ENCODE assay signal across 21 mouse cellular contexts in genomic region chr12:90469754-90470153, GRCm38 (mm10).
DNase-seq lines count a peak whose midpoint lies in the region; ATAC-seq and TF ChIP-seq lines count a peak whose summit lies in the region.
"Had no signal": no experiment of that assay in that cellular context is flagged by ENCODE, and none has a peak within 500 bp of the region (broad histone marks: within the 10 kb centered on the region; RNA-seq: fewer than 3 reads in every experiment).

No protein-coding gene starts in this region.

- H3K9me3 ChIP-seq in kidney, embryonic 15.5 days (replicated peaks) = no peaks in the 10 kb centered on the region
- H3K9me3 ChIP-seq in kidney, postnatal 0 days (replicated peaks; ENCODE audit: low read length) = no peaks in the 10 kb centered on the region
- H3K9me3 ChIP-seq: embryonic facial prominence, embryonic 13.5 days; embryonic facial prominence, embryonic 15.5 days; forebrain, embryonic 10.5 days; forebrain, embryonic 12.5 days had no signal

- no peak overlapping the region for H3K9ac ChIP-seq in kidney, embryonic 15.5 days
- no peak overlapping the region for H3K9ac ChIP-seq in kidney, postnatal 0 days (ENCODE audit: low read depth, low read length)
- H3K9ac ChIP-seq: embryonic facial prominence, embryonic 13.5 days; embryonic facial prominence, embryonic 15.5 days; forebrain, embryonic 12.5 days had no signal

- H3K4me2 ChIP-seq in kidney, embryonic 15.5 days = no peak overlapping the region
- H3K4me2 ChIP-seq in kidney, postnatal 0 days (ENCODE audit: low read length) = no peak overlapping the region
- H3K4me2 ChIP-seq: embryonic facial prominence, embryonic 13.5 days; embryonic facial prominence, embryonic 15.5 days; forebrain, embryonic 12.5 days had no signal

- H3K36me3 ChIP-seq in kidney, embryonic 15.5 days = no peaks in the 10 kb centered on the region
- H3K36me3 ChIP-seq in kidney, postnatal 0 days (ENCODE audit: insufficient read depth, low read length) = no peaks in the 10 kb centered on the region
- H3K36me3 ChIP-seq: embryonic facial prominence, embryonic 13.5 days; embryonic facial prominence, embryonic 15.5 days; forebrain, embryonic 10.5 days; forebrain, embryonic 12.5 days had no signal

- 59% methylated on average over 1 of the region's 1 CpGs for WGBS in kidney, embryonic 15.5 days
- WGBS in kidney, postnatal 0 days = 39% methylated on average over 1 of the region's 1 CpGs

- H3K27me3 ChIP-seq in kidney, embryonic 15.5 days = no peaks in the 10 kb centered on the region
- H3K27me3 ChIP-seq in kidney, postnatal 0 days (ENCODE audit: insufficient read depth, low read length) = no peaks in the 10 kb centered on the region
- H3K27me3 ChIP-seq: embryonic facial prominence, embryonic 13.5 days; embryonic facial prominence, embryonic 15.5 days; forebrain, embryonic 12.5 days had no signal

- TF ChIP-seq CTCF in kidney, postnatal 0 days (IDR thresholded peaks at IDR 0.05; ENCODE audit: low read depth) = no peak

- ATAC-seq in kidney, embryonic 15.5 days (replicated peaks; ENCODE audit: low FRiP score) = peak; percentile 56; the same call in 1 of the 2 replicates
- ATAC-seq in kidney, postnatal 0 days (replicated peaks; ENCODE audit: low FRiP score, low read depth) = no peak
- ATAC-seq: forebrain, embryonic 14.5 days; forebrain, embryonic 16.5 days had no signal

- no peak overlapping the region for H3K27ac ChIP-seq in kidney, embryonic 15.5 days
- no peak overlapping the region for H3K27ac ChIP-seq in kidney, postnatal 0 days
- H3K27ac ChIP-seq: embryonic facial prominence, embryonic 13.5 days; embryonic facial prominence, embryonic 15.5 days; forebrain, embryonic 10.5 days; forebrain, embryonic 12.5 days had no signal

- DNase-seq in kidney, postnatal 25 days = no peak
- DNase-seq in kidney, postnatal 0 days (ENCODE audit: low spot score) = peak; percentile 70
- DNase-seq in kidney, postnatal 36 days = no peak
- DNase-seq: adrenal gland, adult 2 months; adrenal gland, postnatal 10 days; adrenal gland, postnatal 25 days; cerebellum, adult 11 months; cerebellum, adult 18-20 months; cerebellum, adult 8-10 months; cerebellum, adult 9-11 months; cerebellum, postnatal 14 days; cerebellum, postnatal 36 days; embryo, embryonic 11 days had no signal

- H3K4me3 ChIP-seq in kidney, embryonic 15.5 days (replicated peaks) = no peak overlapping the region
- no peak overlapping the region for H3K4me3 ChIP-seq in kidney, postnatal 0 days (replicated peaks; ENCODE audit: low read depth, low read length)
- H3K4me3 ChIP-seq: embryonic facial prominence, embryonic 13.5 days; embryonic facial prominence, embryonic 15.5 days; erythroblast, embryonic 14.5 days; forebrain, embryonic 10.5 days; forebrain, embryonic 12.5 days had no signal

- no peaks in the 10 kb centered on the region for H3K4me1 ChIP-seq in kidney, embryonic 15.5 days
- no peaks in the 10 kb centered on the region for H3K4me1 ChIP-seq in kidney, postnatal 0 days (replicated peaks; ENCODE audit: insufficient read depth, low read length)
- H3K4me1 ChIP-seq: embryonic facial prominence, embryonic 13.5 days; embryonic facial prominence, embryonic 15.5 days; forebrain, embryonic 10.5 days; forebrain, embryonic 12.5 days had no signal
